In the genomic region with DNA sequence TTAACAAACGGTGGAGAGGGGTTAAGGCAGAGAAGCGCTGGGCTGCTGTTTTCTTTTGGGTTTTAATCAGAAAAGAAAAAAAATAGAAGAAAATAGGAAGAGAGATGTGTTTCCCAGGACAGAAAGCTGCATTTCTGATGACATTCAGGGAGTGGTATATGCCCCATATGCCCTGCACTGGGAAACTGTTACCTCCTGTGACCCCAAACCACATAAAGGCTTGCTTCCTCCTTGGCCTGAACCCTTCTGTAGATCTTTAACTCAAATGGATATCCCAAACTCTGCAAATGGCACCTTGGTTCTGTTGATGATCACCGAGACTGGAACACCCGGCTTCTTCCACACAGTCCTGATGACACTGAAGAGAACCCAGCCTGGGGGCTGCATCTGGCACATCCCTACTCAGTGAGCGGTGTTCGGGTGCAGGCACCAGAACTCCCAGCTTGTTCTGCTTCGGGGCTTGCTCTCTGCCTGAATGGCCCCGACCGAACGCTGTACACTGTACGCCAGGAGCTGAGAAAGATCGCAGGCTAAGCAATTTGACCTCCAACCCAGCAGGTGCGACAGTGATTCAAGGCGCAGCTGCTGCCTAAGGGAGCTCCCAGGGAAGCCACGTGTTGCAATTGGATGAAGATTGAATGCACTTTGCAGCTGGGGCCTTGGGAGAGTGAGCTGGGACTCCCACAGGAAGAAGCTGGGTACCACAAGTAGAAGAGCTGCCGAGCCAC, we compare ENCODE assay signal across 10 mouse cellular contexts.
DNase-seq lines count a peak whose midpoint lies in the region; ATAC-seq lines count a peak whose summit lies in the region.
"Had no signal": no experiment of that assay in that cellular context is flagged by ENCODE, and none has a peak within 500 bp of the region (broad histone marks: within the 10 kb centered on the region; RNA-seq: fewer than 3 reads in every experiment).

No protein-coding gene starts in this region.

- H3K36me3 ChIP-seq in forebrain, embryonic 11.5 days (ENCODE audit: control insufficient read depth, insufficient read depth, low read length): no peaks in the 10 kb centered on the region
- H3K36me3 ChIP-seq in forebrain, embryonic 10.5 days (replicated peaks): no peaks in the 10 kb centered on the region
- H3K36me3 ChIP-seq in midbrain, embryonic 12.5 days: no peaks in the 10 kb centered on the region
- H3K36me3 ChIP-seq in liver, embryonic 12.5 days: no peaks in the 10 kb centered on the region
- H3K36me3 ChIP-seq: liver, embryonic 13.5 days had no signal

- H3K4me1 ChIP-seq in forebrain, embryonic 11.5 days (replicated peaks; ENCODE audit: control insufficient read depth, insufficient read depth, low read length): no peaks in the 10 kb centered on the region; the same call in 1 of the 2 replicates
- peaks cover 12% of the 10 kb centered on the region for H3K4me1 ChIP-seq in forebrain, embryonic 10.5 days
- H3K4me1 ChIP-seq in midbrain, embryonic 12.5 days: peaks cover 12% of the 10 kb centered on the region
- H3K4me1 ChIP-seq in liver, embryonic 12.5 days: no peaks in the 10 kb centered on the region
- H3K4me1 ChIP-seq: liver, embryonic 13.5 days had no signal

- peaks cover under 1% of the 10 kb centered on the region; the same call in 1 of the 2 replicates for H3K9me3 ChIP-seq in forebrain, embryonic 11.5 days (ENCODE audit: control insufficient read depth, low read length)
- H3K9me3 ChIP-seq in forebrain, embryonic 10.5 days: peaks cover 5% of the 10 kb centered on the region; the same call in 1 of the 2 replicates
- 0 out of 2 replicates have a peak, but pooled peaks cover 1% of the 10 kb centered on the region for H3K9me3 ChIP-seq in midbrain, embryonic 12.5 days
- 0 out of 2 replicates have a peak, but pooled peaks cover 3% of the 10 kb centered on the region for H3K9me3 ChIP-seq in liver, embryonic 12.5 days (replicated peaks)

- WGBS in forebrain, embryonic 11.5 days: 60% methylated on average over 16 of the region's 16 CpGs
- 76% methylated on average over 16 of the region's 16 CpGs for WGBS in forebrain, embryonic 10.5 days
- 49% methylated on average over 16 of the region's 16 CpGs for WGBS in midbrain, embryonic 12.5 days
- WGBS in liver, embryonic 12.5 days (ENCODE audit: insufficient replicate concordance): 67% methylated on average over 16 of the region's 16 CpGs

- peak; percentile 59 for DNase-seq in forebrain, embryonic 11.5 days (ENCODE audit: low spot score)
- no peak for DNase-seq in forebrain, embryonic 10.5 days (ENCODE audit: extremely low spot score, low spot score)
- peak; percentile 70 for DNase-seq in ZHBTc4 (ENCODE audit: low read depth, low spot score)
- DNase-seq in right cerebral cortex, postnatal 36 days (ENCODE audit: low spot score in 2 of 2): no peak
- DNase-seq in ovary, postnatal 36 days (ENCODE audit: low spot score): no peak
- DNase-seq: cerebellum, adult 11-12 months; liver, embryonic 13.5 days had no signal

- no peak overlapping the region for H3K27ac ChIP-seq in forebrain, embryonic 11.5 days (ENCODE audit: low read depth, low read length)
- H3K27ac ChIP-seq in forebrain, embryonic 10.5 days: no peak overlapping the region
- no peak overlapping the region; the same call in 1 of the 2 replicates for H3K27ac ChIP-seq in midbrain, embryonic 12.5 days (replicated peaks)
- no peak overlapping the region for H3K27ac ChIP-seq in liver, embryonic 12.5 days
- H3K27ac ChIP-seq: liver, embryonic 13.5 days had no signal

- H3K4me2 ChIP-seq in forebrain, embryonic 11.5 days (ENCODE audit: low read depth, low read length, severe bottlenecking): no peak overlapping the region
- no peak overlapping the region for H3K4me2 ChIP-seq in midbrain, embryonic 12.5 days (replicated peaks)
- H3K4me2 ChIP-seq in liver, embryonic 12.5 days: no peak overlapping the region
- H3K4me2 ChIP-seq: liver, embryonic 13.5 days had no signal

- no peak overlapping the region for H3K4me3 ChIP-seq in forebrain, embryonic 11.5 days (ENCODE audit: low read depth, low read length)
- H3K4me3 ChIP-seq in forebrain, embryonic 10.5 days: no peak overlapping the region
- H3K4me3 ChIP-seq in midbrain, embryonic 12.5 days: no peak overlapping the region
- no peak overlapping the region for H3K4me3 ChIP-seq in liver, embryonic 12.5 days
- H3K4me3 ChIP-seq: liver, embryonic 13.5 days had no signal

- ATAC-seq in forebrain, embryonic 11.5 days (replicated peaks; ENCODE audit: low FRiP score): peak; percentile 39; the same call in 1 of the 2 replicates
- peak; percentile 67 for ATAC-seq in granulocyte monocyte progenitor cell, adult 5-6 weeks (replicated peaks; ENCODE audit: poor library complexity, severe bottlenecking)
- peak; percentile 66 for ATAC-seq in midbrain, embryonic 12.5 days (ENCODE audit: low FRiP score, low read depth)
- ATAC-seq in liver, embryonic 12.5 days: no peak

- no peaks in the 10 kb centered on the region for H3K27me3 ChIP-seq in forebrain, embryonic 11.5 days (ENCODE audit: control insufficient read depth, insufficient read depth, low read length)
- no peaks in the 10 kb centered on the region for H3K27me3 ChIP-seq in forebrain, embryonic 10.5 days (ENCODE audit: poor library complexity, severe bottlenecking)
- H3K27me3 ChIP-seq in midbrain, embryonic 12.5 days: no peaks in the 10 kb centered on the region
- no peaks in the 10 kb centered on the region for H3K27me3 ChIP-seq in liver, embryonic 12.5 days (replicated peaks)
- H3K27me3 ChIP-seq: liver, embryonic 13.5 days had no signal

- no peak overlapping the region for H3K9ac ChIP-seq in forebrain, embryonic 11.5 days (ENCODE audit: low read length)
- H3K9ac ChIP-seq in midbrain, embryonic 12.5 days (replicated peaks): no peak overlapping the region
- H3K9ac ChIP-seq in liver, embryonic 12.5 days: no peak overlapping the region
- H3K9ac ChIP-seq: liver, embryonic 13.5 days had no signal

Comparison
In these comparisons a context has a peak if more than half of its experiments do, and no peak if none do; other contexts are left out.
1. DNase-seq: peak in forebrain, embryonic 11.5 days (single experiment) and ZHBTc4 (single experiment); none in forebrain, embryonic 10.5 days (single experiment), right cerebral cortex, postnatal 36 days (0 of 2) and ovary, postnatal 36 days (single experiment).